ENCODE assay signal across 8 mouse cellular contexts in the genomic region with DNA sequence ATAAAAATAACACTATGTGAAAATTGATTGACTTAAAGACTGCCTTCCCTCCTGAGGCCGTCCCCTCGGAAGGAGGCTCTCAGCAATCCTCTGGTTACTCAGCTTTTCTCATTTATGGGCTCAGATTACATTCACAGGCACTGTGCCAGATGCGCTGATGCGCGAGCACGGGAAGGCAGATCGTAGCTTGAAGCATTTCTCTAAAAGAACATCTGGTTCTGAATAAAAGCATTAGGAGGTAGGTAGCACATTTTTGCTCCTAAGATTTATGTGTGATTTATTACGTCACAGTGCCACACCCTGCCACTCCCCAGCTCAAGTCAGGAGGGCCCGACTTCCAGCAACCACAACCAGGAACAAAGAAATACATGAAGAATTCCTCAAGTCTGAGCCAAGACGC. TPM values are rescaled to one million over a fixed set of nuclear protein-coding genes. Genes with fewer than 3 reads are reported as not detected.
DNase-seq lines count a peak whose midpoint lies in the region; ATAC-seq lines count a peak whose summit lies in the region.

No protein-coding gene starts in this region.

- no peak overlapping the region for H3K27ac ChIP-seq in forebrain, embryonic 13.5 days
- H3K27ac ChIP-seq in hindbrain, embryonic 16.5 days (ENCODE audit: low read depth, low read length) = no peak overlapping the region
- H3K27ac ChIP-seq in limb, embryonic 12.5 days = no peak overlapping the region
- H3K27ac ChIP-seq in neural tube, embryonic 13.5 days (replicated peaks) = no peak overlapping the region

- no peaks in the 10 kb centered on the region for H3K9me3 ChIP-seq in forebrain, embryonic 13.5 days (replicated peaks)
- no peaks in the 10 kb centered on the region for H3K9me3 ChIP-seq in hindbrain, embryonic 16.5 days (ENCODE audit: control insufficient read depth, low read length)
- no peaks in the 10 kb centered on the region for H3K9me3 ChIP-seq in limb, embryonic 12.5 days
- no peaks in the 10 kb centered on the region for H3K9me3 ChIP-seq in neural tube, embryonic 13.5 days

- no peak overlapping the region for H3K4me3 ChIP-seq in forebrain, embryonic 13.5 days
- H3K4me3 ChIP-seq in hindbrain, embryonic 16.5 days (ENCODE audit: low read length) = no peak overlapping the region
- H3K4me3 ChIP-seq in limb, embryonic 12.5 days (replicated peaks) = no peak overlapping the region
- H3K4me3 ChIP-seq in neural tube, embryonic 13.5 days = no peak overlapping the region

- peak overlapping the region; percentile 36 for H3K4me2 ChIP-seq in forebrain, embryonic 13.5 days
- H3K4me2 ChIP-seq in hindbrain, embryonic 16.5 days (ENCODE audit: low read length) = peak overlapping the region; percentile 31
- peak overlapping the region; percentile 24 for H3K4me2 ChIP-seq in limb, embryonic 12.5 days
- H3K4me2 ChIP-seq in neural tube, embryonic 13.5 days = peak overlapping the region; percentile 26; the same call in 1 of the 2 replicates

- H3K4me1 ChIP-seq in forebrain, embryonic 13.5 days = peaks cover 38% of the 10 kb centered on the region
- H3K4me1 ChIP-seq in hindbrain, embryonic 16.5 days (ENCODE audit: control insufficient read depth, insufficient read depth, low read depth, low read length) = peaks cover 22% of the 10 kb centered on the region
- peaks cover 13% of the 10 kb centered on the region for H3K4me1 ChIP-seq in limb, embryonic 12.5 days (replicated peaks)
- peaks cover 39% of the 10 kb centered on the region for H3K4me1 ChIP-seq in neural tube, embryonic 13.5 days (replicated peaks)

- WGBS in forebrain, embryonic 13.5 days = 21% methylated on average over 10 of the region's 10 CpGs
- WGBS in hindbrain, embryonic 16.5 days = 25% methylated on average over 10 of the region's 10 CpGs
- 12% methylated on average over 10 of the region's 10 CpGs for WGBS in limb, embryonic 12.5 days
- WGBS in neural tube, embryonic 13.5 days = 20% methylated on average over 10 of the region's 10 CpGs

- ATAC-seq in forebrain, embryonic 13.5 days = no peak
- 0 out of 2 replicates have a peak, but pooled peaks have one; percentile 31 for ATAC-seq in hindbrain, embryonic 16.5 days
- ATAC-seq in limb, embryonic 12.5 days (ENCODE audit: insufficient number of reproducible peaks, insufficient read depth, low FRiP score, low TSS enrichment, low read depth) = peak; percentile 89
- no peak for ATAC-seq in neural tube, embryonic 13.5 days (ENCODE audit: low read depth)

- no peaks in the 10 kb centered on the region; the same call in 1 of the 2 replicates for H3K36me3 ChIP-seq in forebrain, embryonic 13.5 days (ENCODE audit: poor library complexity, severe bottlenecking)
- no peaks in the 10 kb centered on the region for H3K36me3 ChIP-seq in hindbrain, embryonic 16.5 days (ENCODE audit: control insufficient read depth, insufficient read depth, low read length)
- no peaks in the 10 kb centered on the region for H3K36me3 ChIP-seq in limb, embryonic 12.5 days
- no peaks in the 10 kb centered on the region; the same call in 1 of the 2 replicates for H3K36me3 ChIP-seq in neural tube, embryonic 13.5 days

- DNase-seq in urinary bladder, postnatal 14 days (ENCODE audit: low spot score) = peak; percentile 74
- no peak for DNase-seq in urinary bladder, adult 2 months (ENCODE audit: low spot score)
- DNase-seq in natural killer cell, adult 2 months (ENCODE audit: low spot score in 2 of 2) = no peak
- no peak for DNase-seq in spleen, adult 12 weeks (ENCODE audit: low spot score)

- no peaks in the 10 kb centered on the region for H3K27me3 ChIP-seq in forebrain, embryonic 13.5 days
- H3K27me3 ChIP-seq in hindbrain, embryonic 16.5 days (replicated peaks; ENCODE audit: control insufficient read depth, insufficient read depth, low read length) = no peaks in the 10 kb centered on the region
- no peaks in the 10 kb centered on the region for H3K27me3 ChIP-seq in limb, embryonic 12.5 days
- H3K27me3 ChIP-seq in neural tube, embryonic 13.5 days = no peaks in the 10 kb centered on the region

- no peak overlapping the region for H3K9ac ChIP-seq in forebrain, embryonic 13.5 days
- H3K9ac ChIP-seq in hindbrain, embryonic 16.5 days (ENCODE audit: low read depth, low read length) = no peak overlapping the region
- H3K9ac ChIP-seq in limb, embryonic 12.5 days (replicated peaks) = no peak overlapping the region
- H3K9ac ChIP-seq in neural tube, embryonic 13.5 days = no peak overlapping the region

RNA-seq across cellular contexts. Expression of gene Galnt3, which starts 55.5 kb away (rescaled TPM):
- 5.6 and 7.9 TPM in 2 replicates for polyA plus RNA-seq in urinary bladder, adult 2 months (2012; rRNA removed)
- 0.41 and 0.73 TPM in 2 replicates for polyA plus RNA-seq in forebrain, embryonic 13.5 days (2015; fragmentation: Nextera tagmentation; extraction: Ambion mirVana)
- polyA plus RNA-seq in hindbrain, embryonic 16.5 days (2015; fragmentation: Nextera tagmentation; extraction: Ambion mirVana) = 0.85 and 1.0 TPM in 2 replicates
- 2.5 and 3.4 TPM in 2 replicates for polyA plus RNA-seq in limb, embryonic 12.5 days (2016; fragmentation: Nextera tagmentation; extraction: Ambion mirVana)
- 0.39 and 0.59 TPM in 2 replicates for polyA plus RNA-seq in neural tube, embryonic 13.5 days (2015; fragmentation: Nextera tagmentation; extraction: Ambion mirVana)

Comparison
In these comparisons a context has a peak if more than half of its experiments do, and no peak if none do; other contexts are left out.
1. ATAC-seq: peak in hindbrain, embryonic 16.5 days (single experiment) and limb, embryonic 12.5 days (single experiment); none in forebrain, embryonic 13.5 days (single experiment) and neural tube, embryonic 13.5 days (single experiment).
2. Peak in every context shown above with its lines, with median percentiles within 50 percentile points of each other: H3K4me2 ChIP-seq.